Mouse (Mus musculus) bone marrow, adult 2 months (tissue): ENCODE data around the gene Spata9.

Experiments used
- CTCF ChIP-seq: fragments of 200-500 bp; IDR thresholded peaks from 2 replicates; pipeline ENCODE4 v1.5.1; 2011; ENCODE audit warnings: low read length, control low read depth; ENCODE audit not compliant: control insufficient read depth, insufficient read depth
- POLR2A ChIP-seq: fragments of 200-500 bp; IDR thresholded peaks from 2 replicates; pipeline ENCODE4 v1.6.1; 2011; ENCODE audit warnings: low read depth, mild to moderate bottlenecking, control low read depth, low read length, borderline replicate concordance; ENCODE audit not compliant: control insufficient read depth

- TF ChIP-seq POLR2A (no peak), CTCF (no peak)
Observed at GRCm38 (mm10) chr13:76044971-76045370, 78.0 kb downstream of the Spata9 start.
